Mouse (Mus musculus) stomach, postnatal 0 days (tissue): ENCODE results near the gene Man2a2. TPM values are rescaled to one million over a fixed set of nuclear protein-coding genes. Genes with fewer than 3 reads are reported as not detected.

ENCODE experiments used
- ATAC-seq: fragments of 200-750 bp; cut with Nextera tagmentation; 2 replicates; pipeline ENCODE4 v1.8.0; 2017; ENCODE audit not compliant: low FRiP score, low TSS enrichment
- DNase-seq: peaks from one replicate; pipeline ENCODE4 v3.0.0-alpha.2; 2016; ENCODE audit warnings: low spot score
- H3K27ac ChIP-seq: fragments of 300-500 bp; sonication (generic); replicated peaks from 2 replicates; pipeline ENCODE4 v1.5.1; 2014; ENCODE audit warnings: mild to moderate bottlenecking, control low read depth
- H3K27me3 ChIP-seq: fragments of 300-500 bp; sonication (generic); 2 replicates; pipeline ENCODE4 v1.6.1; 2014; ENCODE audit warnings: low read length; ENCODE audit not compliant: control insufficient read depth, insufficient read depth
- H3K36me3 ChIP-seq: fragments of 300-500 bp; sonication (generic); 2 replicates; pipeline ENCODE4 v1.6.1; 2014; ENCODE audit warnings: low read length, mixed read lengths; ENCODE audit not compliant: control insufficient read depth, insufficient read depth
- H3K4me1 ChIP-seq: fragments of 300-500 bp; sonication (generic); replicated peaks from 2 replicates; pipeline ENCODE4 v1.6.1; 2014; ENCODE audit warnings: antibody characterized with exemption; ENCODE audit not compliant: control insufficient read depth, insufficient read depth
- H3K4me2 ChIP-seq: fragments of 300-500 bp; sonication (generic); replicated peaks from 2 replicates; pipeline ENCODE4 v1.6.1; 2014; ENCODE audit warnings: low read depth, mild to moderate bottlenecking, control low read depth, moderate library complexity
- H3K4me3 ChIP-seq: fragments of 300-500 bp; sonication (generic); 2 replicates; pipeline ENCODE4 v1.5.1; 2014; ENCODE audit warnings: low read depth, low read length, control low read depth
- H3K9ac ChIP-seq: fragments of 300-500 bp; sonication (generic); 2 replicates; pipeline ENCODE4 v1.6.1; 2014; ENCODE audit warnings: mild to moderate bottlenecking, low read length, control low read depth, mixed read lengths
- H3K9me3 ChIP-seq: fragments of 300-500 bp; sonication (generic); 2 replicates; pipeline ENCODE4 v1.6.1; 2016; ENCODE audit warnings: low read length; ENCODE audit not compliant: control insufficient read depth
- CTCF ChIP-seq: IDR thresholded peaks from 2 replicates; pipeline ENCODE4 v1.5.1; 2016; ENCODE audit warnings: antibody characterized with exemption, low read depth, mild to moderate bottlenecking, moderate library complexity
- EP300 ChIP-seq: optimal IDR thresholded peaks from 2 replicates; pipeline ENCODE3; 2016; ENCODE audit warnings: antibody characterized with exemption
- WGBS: fragments of 180-500 bp; shearing (Covaris S2); extraction: QIAGEN DNeasy Blood & Tissue Kit; methylation state at CpG from one replicate; pipeline ENCODE4 v1.1.7; 2014; 5-methylcytosine and 5-hydroxymethylcytosine counted together
- polyA plus RNA-seq: library from polyadenylated mRNA; unstranded; fragments of >200 nt; fragmentation: Nextera tagmentation; extraction: Ambion mirVana; gene quantifications from 2 replicates; pipeline ENCODE4 v1.2.1, GENCODE M21; 2015

Gene Man2a2
- polyA plus RNA-seq, 1 experiment from 2014 or later, result 3.6 TPM

DNA sequence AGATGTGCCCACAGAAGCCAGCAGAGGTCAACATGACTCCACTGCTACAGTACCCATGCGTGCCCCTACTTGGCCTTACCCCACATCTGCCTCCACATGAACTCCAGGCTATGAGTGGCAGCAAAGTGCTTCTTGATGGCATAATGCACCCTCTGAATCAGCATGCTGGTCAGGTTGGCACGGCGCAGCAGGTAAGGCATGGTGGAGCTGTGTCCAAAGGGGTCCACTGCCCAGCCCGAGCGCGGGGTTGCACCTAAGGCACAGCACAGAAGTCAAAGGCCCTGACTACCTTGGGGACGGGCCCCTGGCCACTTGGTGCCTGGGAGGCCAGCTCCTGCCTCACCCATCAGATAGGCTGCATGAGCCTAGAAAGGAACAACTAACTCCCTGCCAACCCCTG is 3.9 kb downstream of the Man2a2 start:
- Histone ChIP-seq H3K4me1 (no peaks in the 10 kb centered on the region), H3K4me3 (no peak overlapping the region), H3K9me3 (no peaks in the 10 kb centered on the region), H3K9ac (no peak overlapping the region), H3K27me3 (no peaks in the 10 kb centered on the region), H3K27ac (no peak overlapping the region), H3K4me2 (no peak overlapping the region), H3K36me3 (peaks cover 26% of the 10 kb centered on the region; the same call in 1 of the 2 replicates)
- ATAC-seq (no peak), DNase-seq (no peak)
- 96% methylated on average over 7 of the region's 7 CpGs for WGBS
- TF ChIP-seq EP300 (no peak), CTCF (no peak)

DNA sequence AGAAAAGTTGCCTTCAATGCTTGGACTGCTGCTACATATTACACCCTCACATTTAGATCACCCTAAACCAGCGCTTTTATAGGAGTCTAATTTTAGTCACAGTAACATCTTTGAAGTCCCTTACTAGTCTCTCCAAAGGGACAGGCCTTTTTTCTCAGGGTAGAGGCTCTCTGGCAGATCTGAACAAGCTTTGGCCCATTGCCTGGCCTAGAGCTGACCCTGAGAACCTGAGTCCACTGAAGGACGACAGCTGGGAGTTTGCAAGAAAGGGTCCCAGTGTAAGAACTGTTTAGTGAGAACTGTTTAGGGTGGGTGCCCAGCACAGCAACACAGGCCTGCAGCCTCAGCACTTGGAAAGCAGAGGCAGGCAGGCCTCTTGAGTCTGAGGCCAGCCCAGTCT is 5.4 kb downstream of the Man2a2 start:
- Histone ChIP-seq H3K4me3 (no peak overlapping the region), H3K9ac (no peak overlapping the region), H3K9me3 (no peaks in the 10 kb centered on the region), H3K36me3 (peaks cover 30% of the 10 kb centered on the region), H3K27ac (no peak overlapping the region), H3K4me1 (no peaks in the 10 kb centered on the region), H3K27me3 (no peaks in the 10 kb centered on the region), H3K4me2 (no peak overlapping the region)
- 71% methylated on average over 2 of the region's 2 CpGs for WGBS
- ATAC-seq (no peak), DNase-seq (no peak)
- TF ChIP-seq EP300 (no peak), CTCF (no peak)

GRCm38 (mm10) chr7:80360435-80360834 is 10.7 kb downstream of the Man2a2 start:
- WGBS, result 29% methylated on average over 3 of the region's 3 CpGs

GRCm38 (mm10) chr7:80358039-80358438 is 13.1 kb downstream of the Man2a2 start:
- Histone ChIP-seq H3K9me3 (no peaks in the 10 kb centered on the region), H3K4me1 (no peaks in the 10 kb centered on the region), H3K4me3 (no peak overlapping the region), H3K36me3 (peaks cover 36% of the 10 kb centered on the region), H3K27ac (no peak overlapping the region), H3K9ac (no peak overlapping the region), H3K27me3 (no peaks in the 10 kb centered on the region), H3K4me2 (no peak overlapping the region)
- TF ChIP-seq CTCF (no peak), EP300 (no peak)
- 75% methylated on average over 4 of the region's 4 CpGs for WGBS
- DNase-seq (no peak), ATAC-seq (no peak)

More at GRCm38 (mm10) chr7:80360435-80360834, 10.7 kb downstream of the Man2a2 start:
- Histone ChIP-seq H3K27ac (no peak overlapping the region), H3K4me2 (no peak overlapping the region), H3K9me3 (no peaks in the 10 kb centered on the region), H3K27me3 (no peaks in the 10 kb centered on the region), H3K4me3 (no peak overlapping the region), H3K4me1 (no peaks in the 10 kb centered on the region), H3K36me3 (peaks cover 36% of the 10 kb centered on the region), H3K9ac (no peak overlapping the region)
- no peak for ATAC-seq
- DNase-seq, result no peak
- TF ChIP-seq EP300 (no peak), CTCF (no peak)

DNA sequence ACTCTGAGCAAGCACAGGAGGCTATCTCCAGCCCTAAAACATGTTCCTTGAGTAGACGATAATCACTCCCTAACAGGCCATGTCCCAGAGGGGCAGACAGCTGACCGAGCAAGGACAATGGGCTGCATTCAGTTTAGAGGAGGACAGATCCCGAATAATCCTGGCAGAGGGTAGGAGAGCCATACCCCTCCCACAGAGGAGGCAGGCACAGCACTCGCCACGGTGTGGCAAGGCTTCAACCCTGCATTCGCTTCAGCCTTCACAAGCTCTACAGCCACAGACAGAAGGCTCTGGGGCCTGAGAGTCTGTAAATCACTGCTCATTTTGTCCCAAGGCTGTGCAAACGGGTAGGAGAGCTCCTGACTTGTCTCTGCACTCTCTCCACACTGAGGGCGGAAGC is 14.0 kb downstream of the Man2a2 start:
- Histone ChIP-seq H3K36me3 (peaks cover 27% of the 10 kb centered on the region), H3K27me3 (no peaks in the 10 kb centered on the region), H3K4me3 (no peak overlapping the region), H3K9ac (no peak overlapping the region), H3K4me2 (no peak overlapping the region), H3K27ac (no peak overlapping the region), H3K4me1 (no peaks in the 10 kb centered on the region), H3K9me3 (no peaks in the 10 kb centered on the region)
- ATAC-seq, result no peak
- 81% methylated on average over 8 of the region's 8 CpGs for WGBS
- TF ChIP-seq CTCF, result no peak
- TF ChIP-seq EP300, result no peak
- DNase-seq, result no peak

- ATAC-seq (no peak), DNase-seq (no peak)
- Histone ChIP-seq H3K4me2 (no peak overlapping the region), H3K9me3 (no peaks in the 10 kb centered on the region), H3K9ac (no peak overlapping the region), H3K4me3 (no peak overlapping the region), H3K27ac (no peak overlapping the region), H3K27me3 (no peaks in the 10 kb centered on the region), H3K4me1 (no peaks in the 10 kb centered on the region), H3K36me3 (peaks cover 25% of the 10 kb centered on the region)
- no peak for TF ChIP-seq CTCF
- TF ChIP-seq EP300, result no peak
- 92% methylated on average over 13 of the region's 13 CpGs for WGBS
Measured at GRCm38 (mm10) chr7:80356351-80356750, 14.8 kb downstream of the Man2a2 start.
